Mouse (Mus musculus): ENCODE results near the gene Ubap1l. TPM values are rescaled to one million over a fixed set of nuclear protein-coding genes. Genes with fewer than 3 reads are reported as not detected.

Ubap1l gene
- polyA plus RNA-seq, 1 experiment from 2014 or later = not detected

DNA sequence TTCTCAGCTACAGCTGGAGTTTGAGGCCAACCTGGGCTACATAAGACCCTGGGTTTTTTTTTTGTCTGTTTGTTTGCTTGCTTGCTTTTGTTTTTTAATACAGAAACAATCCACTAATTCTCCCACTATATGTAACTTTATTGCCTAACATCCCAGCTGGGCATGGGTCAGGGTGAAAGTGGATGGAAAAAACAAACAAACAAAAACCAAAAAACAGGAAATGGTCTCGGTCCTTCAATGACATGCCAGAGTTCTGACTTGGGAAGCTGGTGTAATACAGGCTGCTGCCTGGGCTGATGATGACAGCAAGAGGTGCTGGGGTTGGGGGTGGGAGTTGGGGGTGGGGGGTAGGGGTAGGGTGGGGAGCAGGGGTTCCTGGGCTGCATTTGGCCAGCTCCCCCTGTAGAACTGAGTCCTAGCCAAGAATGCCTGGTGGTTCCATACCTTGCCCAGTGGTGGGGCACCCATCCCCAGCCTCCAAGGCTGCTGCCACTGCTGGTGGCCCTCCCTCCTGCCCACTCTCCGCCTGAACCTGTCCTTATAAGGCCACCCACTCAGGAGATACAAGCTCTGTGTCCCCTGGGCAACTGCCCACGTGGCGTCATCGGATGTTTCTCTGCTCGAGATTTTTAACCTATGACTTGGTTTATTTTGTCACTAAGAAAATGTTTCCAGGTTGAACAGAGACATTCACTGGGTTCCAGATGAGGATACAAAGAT, 21.4 kb downstream of the Ubap1l start:
- TF ChIP-seq CTCF (IDR thresholded peaks at IDR 0.05; ENCODE audit: low read depth) (no peak), EP300 (IDR thresholded peaks at IDR 0.05; ENCODE audit: low read depth) (no peak)
- Histone ChIP-seq H3K9ac (replicated peaks) (no peak overlapping the region), H3K4me3 (ENCODE audit: low read depth, low read length) (no peak overlapping the region), H3K36me3 (replicated peaks; ENCODE audit: insufficient read depth, low read length) (no peaks in the 10 kb centered on the region), H3K4me1 (ENCODE audit: insufficient read depth) (no peaks in the 10 kb centered on the region), H3K9me3 (ENCODE audit: low read length) (no peaks in the 10 kb centered on the region), H3K27me3 (ENCODE audit: insufficient read depth, low read length) (no peaks in the 10 kb centered on the region), H3K27ac (ENCODE audit: low read depth) (no peak overlapping the region), H3K4me2 (ENCODE audit: low read depth, low read length) (no peak overlapping the region)
- WGBS (ENCODE audit: insufficient replicate concordance) = 65% methylated on average over 6 of the region's 6 CpGs
- ATAC-seq (no peak), DNase-seq (no peak)

- H3K9me3 ChIP-seq (ENCODE audit: low read length) = no peaks in the 10 kb centered on the region
- H3K4me2 ChIP-seq (ENCODE audit: low read depth, low read length) = no peak overlapping the region
- 56% methylated on average over 3 of the region's 3 CpGs for WGBS (ENCODE audit: insufficient replicate concordance)
- H3K36me3 ChIP-seq (replicated peaks; ENCODE audit: insufficient read depth, low read length) = no peaks in the 10 kb centered on the region
- no peak for DNase-seq
- no peaks in the 10 kb centered on the region for H3K27me3 ChIP-seq (ENCODE audit: insufficient read depth, low read length)
- H3K4me3 ChIP-seq (ENCODE audit: low read depth, low read length) = no peak overlapping the region
- TF ChIP-seq EP300 (IDR thresholded peaks at IDR 0.05; ENCODE audit: low read depth) (no peak), CTCF (IDR thresholded peaks at IDR 0.05; ENCODE audit: low read depth) (no peak)
- H3K27ac ChIP-seq (ENCODE audit: low read depth) = no peak overlapping the region
- no peaks in the 10 kb centered on the region for H3K4me1 ChIP-seq (ENCODE audit: insufficient read depth)
- no peak for ATAC-seq
- no peak overlapping the region for H3K9ac ChIP-seq (replicated peaks)
These were observed 21.9 kb downstream of the Ubap1l start for GRCm38 (mm10) chr9:65382751-65383097.

GRCm38 (mm10) chr9:65384276-65384675, 23.4 kb downstream of the Ubap1l start:
- TF ChIP-seq EP300 (IDR thresholded peaks at IDR 0.05; ENCODE audit: low read depth) (no peak), CTCF (IDR thresholded peaks at IDR 0.05; ENCODE audit: low read depth) (no peak)
- Histone ChIP-seq H3K4me1 (ENCODE audit: insufficient read depth) (no peaks in the 10 kb centered on the region), H3K36me3 (replicated peaks; ENCODE audit: insufficient read depth, low read length) (no peaks in the 10 kb centered on the region), H3K4me2 (ENCODE audit: low read depth, low read length) (no peak overlapping the region), H3K9ac (replicated peaks) (no peak overlapping the region), H3K27ac (ENCODE audit: low read depth) (no peak overlapping the region), H3K9me3 (ENCODE audit: low read length) (no peaks in the 10 kb centered on the region), H3K27me3 (ENCODE audit: insufficient read depth, low read length) (no peaks in the 10 kb centered on the region), H3K4me3 (ENCODE audit: low read depth, low read length) (no peak overlapping the region)
- ATAC-seq = no peak
- WGBS (ENCODE audit: insufficient replicate concordance) = 58% methylated on average over 3 of the region's 3 CpGs
- no peak for DNase-seq

GRCm38 (mm10) chr9:65386373-65387140, 25.7 kb downstream of the Ubap1l start:
- peaks cover 9% of the 10 kb centered on the region for H3K4me1 ChIP-seq (ENCODE audit: insufficient read depth)
- no peak overlapping the region for H3K4me2 ChIP-seq (ENCODE audit: low read depth, low read length)
- H3K4me3 ChIP-seq (ENCODE audit: low read depth, low read length) = no peak overlapping the region
- no peak overlapping the region for H3K9ac ChIP-seq (replicated peaks)
- WGBS (ENCODE audit: insufficient replicate concordance) = 31% methylated on average over 8 of the region's 8 CpGs
- no peaks in the 10 kb centered on the region for H3K9me3 ChIP-seq (ENCODE audit: low read length)
- TF ChIP-seq CTCF (IDR thresholded peaks at IDR 0.05; ENCODE audit: low read depth) (0 out of 2 replicates have a peak, but pooled peaks have one; percentile 15), EP300 (IDR thresholded peaks at IDR 0.05; ENCODE audit: low read depth) (no peak)
- DNase-seq (no peak), ATAC-seq (no peak)
- peaks cover 17% of the 10 kb centered on the region for H3K27me3 ChIP-seq (ENCODE audit: insufficient read depth, low read length)
- no peak overlapping the region for H3K27ac ChIP-seq (ENCODE audit: low read depth)
- H3K36me3 ChIP-seq (replicated peaks; ENCODE audit: insufficient read depth, low read length) = no peaks in the 10 kb centered on the region

GRCm38 (mm10) chr9:65390752-65391612, 30.1 kb downstream of the Ubap1l start:
- ATAC-seq = peak; percentile 9; the same call in 1 of the 2 replicates
- 13% methylated on average over 94 of the region's 96 CpGs for WGBS (ENCODE audit: insufficient replicate concordance)

GRCm38 (mm10) chr9:65391613-65391964, 30.7 kb downstream of the Ubap1l start, which contains the start of gene Kbtbd13:
TSS of gene Kbtbd13 (minus strand) at chr9:65391652.
- H3K27ac ChIP-seq (ENCODE audit: low read depth) = peak within 1 kb of the TSS; percentile 29; the same call in 1 of the 2 replicates
- 34% methylated on average over 8 of the region's 8 CpGs for WGBS (ENCODE audit: insufficient replicate concordance)
- H3K27me3 ChIP-seq (ENCODE audit: insufficient read depth, low read length) = peaks cover 26% of the 10 kb centered on the region
- no peak for ATAC-seq
- no peak for DNase-seq
- H3K4me2 ChIP-seq (ENCODE audit: low read depth, low read length) = peak within 1 kb of the TSS; percentile 67
- H3K4me3 ChIP-seq (ENCODE audit: low read depth, low read length) = peak within 1 kb of the TSS; percentile 35
- no peaks in the 10 kb centered on the region for H3K36me3 ChIP-seq (replicated peaks; ENCODE audit: insufficient read depth, low read length)
- no peak for TF ChIP-seq CTCF (IDR thresholded peaks at IDR 0.05; ENCODE audit: low read depth)
- H3K9ac ChIP-seq (replicated peaks) = no peak within 1 kb of the TSS
- no peaks in the 10 kb centered on the region for H3K9me3 ChIP-seq (ENCODE audit: low read length)
- H3K4me1 ChIP-seq (ENCODE audit: insufficient read depth) = peaks cover 16% of the 10 kb centered on the region

More at GRCm38 (mm10) chr9:65390752-65391612, 30.1 kb downstream of the Ubap1l start:
- Histone ChIP-seq H3K4me2 (ENCODE audit: low read depth, low read length) (peak overlapping the region; percentile 67), H3K36me3 (replicated peaks; ENCODE audit: insufficient read depth, low read length) (no peaks in the 10 kb centered on the region), H3K9me3 (ENCODE audit: low read length) (no peaks in the 10 kb centered on the region), H3K9ac (replicated peaks) (no peak overlapping the region), H3K27ac (ENCODE audit: low read depth) (no peak overlapping the region), H3K4me3 (ENCODE audit: low read depth, low read length) (peak overlapping the region; percentile 35), H3K27me3 (ENCODE audit: insufficient read depth, low read length) (peaks cover 26% of the 10 kb centered on the region), H3K4me1 (ENCODE audit: insufficient read depth) (peaks cover 16% of the 10 kb centered on the region)
- DNase-seq = peak; percentile 24
- TF ChIP-seq EP300 (IDR thresholded peaks at IDR 0.05; ENCODE audit: low read depth) = no peak
- no peak for TF ChIP-seq CTCF (IDR thresholded peaks at IDR 0.05; ENCODE audit: low read depth)
